Mouse (Mus musculus) ES-E14 (cell line): ENCODE measurements around the gene Agps.

ENCODE experiments used
- CHD2 ChIP-seq: IDR thresholded peaks from 2 replicates; pipeline ENCODE4 v1.6.1; 2014; ENCODE audit warnings: mild to moderate bottlenecking, low read depth, low read length, inconsistent platforms
- HCFC1 ChIP-seq: IDR thresholded peaks from 2 replicates; pipeline ENCODE4 v1.6.1; 2012; ENCODE audit warnings: low read length, inconsistent platforms, borderline replicate concordance; ENCODE audit not compliant: insufficient read depth
- MAFK ChIP-seq: IDR thresholded peaks from 2 replicates; pipeline ENCODE4 v1.6.1; 2014; ENCODE audit warnings: mild to moderate bottlenecking, low read depth, low read length, inconsistent platforms; ENCODE audit not compliant: insufficient read depth
- ZC3H11A ChIP-seq: IDR thresholded peaks from 2 replicates; pipeline ENCODE4 v1.6.1; 2012; ENCODE audit warnings: low read depth, mild to moderate bottlenecking, inconsistent platforms, low read length, borderline replicate concordance
- ZNF384 ChIP-seq: IDR thresholded peaks from 2 replicates; pipeline ENCODE4 v1.6.1; 2012; ENCODE audit warnings: low read depth, low read length, inconsistent platforms

DNA sequence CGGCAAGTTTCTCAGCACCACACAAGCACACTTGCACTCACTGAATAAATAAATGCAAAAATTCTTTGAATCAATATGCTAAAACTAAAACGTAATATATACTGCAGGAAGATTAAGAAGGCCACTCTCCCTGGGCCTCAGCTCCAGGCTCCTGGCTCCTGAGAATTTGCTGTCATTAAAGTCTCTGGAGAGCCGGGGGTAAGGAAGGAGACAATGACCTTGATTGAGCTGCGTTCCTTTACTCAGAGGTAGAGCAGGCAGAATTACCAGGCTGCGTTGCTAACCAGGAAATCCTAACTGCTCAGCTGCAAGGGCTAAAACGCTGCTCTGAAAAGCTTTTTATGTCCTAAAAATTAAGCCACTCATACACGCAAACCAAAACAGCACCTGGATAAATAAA, 101.6 kb downstream of the Agps start:
- TF ChIP-seq ZC3H11A, result no peak
- no peak for TF ChIP-seq ZNF384
- no peak for TF ChIP-seq MAFK
- TF ChIP-seq HCFC1, result no peak
- TF ChIP-seq CHD2, result no peak
